Mouse (Mus musculus) cerebellum, postnatal 4 days (tissue): ENCODE measurements around the gene Fkbp14.

Experiments used
- DNase-seq, 2 experiments: peaks; one replicate each; pipeline ENCODE4 v3.0.0; 2022; ENCODE audit warnings: low spot score in 2 of 2, mixed read lengths in 1 of 2

Gene Fkbp14

GRCm38 (mm10) chr6:54548314-54549019, 48.6 kb downstream of the Fkbp14 start:
- no peak for DNase-seq

- DNase-seq, result no peak
These were observed 53.5 kb downstream of the Fkbp14 start for GRCm38 (mm10) chr6:54543646-54544045.

GRCm38 (mm10) chr6:54542836-54543235, 54.3 kb downstream of the Fkbp14 start:
- no peak for DNase-seq

- no peak for DNase-seq
These were observed 56.7 kb downstream of the Fkbp14 start for GRCm38 (mm10) chr6:54540252-54540887.

GRCm38 (mm10) chr6:54539396-54539795, 57.7 kb downstream of the Fkbp14 start:
- no peak for DNase-seq

- no peak for DNase-seq
These were observed 58.3 kb downstream of the Fkbp14 start for GRCm38 (mm10) chr6:54538773-54539173.

GRCm38 (mm10) chr6:54537053-54537452, 60.1 kb downstream of the Fkbp14 start:
- no peak for DNase-seq

- no peak for DNase-seq
These were observed 61.6 kb downstream of the Fkbp14 start for GRCm38 (mm10) chr6:54535485-54535884.

GRCm38 (mm10) chr6:54531048-54531481, 66.0 kb downstream of the Fkbp14 start:
- DNase-seq, result no peak

GRCm38 (mm10) chr6:54530182-54530581, 66.9 kb downstream of the Fkbp14 start:
- no peak for DNase-seq

- DNase-seq, result no peak
These were observed 68.4 kb downstream of the Fkbp14 start for GRCm38 (mm10) chr6:54528666-54529065.
